Mouse (Mus musculus): ENCODE data around the gene Etfrf1. TPM values are rescaled to one million over a fixed set of nuclear protein-coding genes. Genes with fewer than 3 reads are reported as not detected.

Etfrf1 gene
- polyA plus RNA-seq, 1 experiment from 2014 or later = 58.2 TPM

- Histone ChIP-seq H3K27ac (no peak overlapping the region), H3K4me1 (replicated peaks; ENCODE audit: insufficient read depth, low read length) (no peaks in the 10 kb centered on the region), H3K4me2 (ENCODE audit: low read length) (peak overlapping the region; percentile 6; the same call in 1 of the 2 replicates), H3K9ac (ENCODE audit: low read depth, low read length) (no peak overlapping the region), H3K9me3 (replicated peaks; ENCODE audit: low read length) (no peaks in the 10 kb centered on the region), H3K4me3 (replicated peaks; ENCODE audit: low read depth, low read length) (no peak overlapping the region), H3K27me3 (ENCODE audit: insufficient read depth, low read length) (no peaks in the 10 kb centered on the region), H3K36me3 (ENCODE audit: insufficient read depth, low read length) (no peaks in the 10 kb centered on the region)
- ATAC-seq (replicated peaks; ENCODE audit: low FRiP score, low read depth) = no peak
- no peak for TF ChIP-seq CTCF (IDR thresholded peaks at IDR 0.05; ENCODE audit: low read depth)
- no peak for DNase-seq (ENCODE audit: low spot score)
- 71% methylated on average over 13 of the region's 13 CpGs for WGBS
Observed at GRCm38 (mm10) chr6:145202432-145203125, 8.4 kb upstream of the Etfrf1 start.

GRCm38 (mm10) chr6:145204440-145204839 lies 6.5 kb upstream of the Etfrf1 start:
- WGBS = 85% methylated on average over 6 of the region's 6 CpGs
- TF ChIP-seq CTCF (IDR thresholded peaks at IDR 0.05; ENCODE audit: low read depth) = no peak
- Histone ChIP-seq H3K27me3 (ENCODE audit: insufficient read depth, low read length) (no peaks in the 10 kb centered on the region), H3K4me3 (replicated peaks; ENCODE audit: low read depth, low read length) (no peak overlapping the region), H3K9me3 (replicated peaks; ENCODE audit: low read length) (no peaks in the 10 kb centered on the region), H3K36me3 (ENCODE audit: insufficient read depth, low read length) (no peaks in the 10 kb centered on the region), H3K4me1 (replicated peaks; ENCODE audit: insufficient read depth, low read length) (no peaks in the 10 kb centered on the region), H3K9ac (ENCODE audit: low read depth, low read length) (no peak overlapping the region), H3K4me2 (ENCODE audit: low read length) (no peak overlapping the region), H3K27ac (no peak overlapping the region)
- ATAC-seq (replicated peaks; ENCODE audit: low FRiP score, low read depth) (no peak), DNase-seq (ENCODE audit: low spot score) (no peak)

GRCm38 (mm10) chr6:145205142-145205541 lies 5.8 kb upstream of the Etfrf1 start:
- Histone ChIP-seq H3K9me3 (replicated peaks; ENCODE audit: low read length) (no peaks in the 10 kb centered on the region), H3K27ac (no peak overlapping the region), H3K4me1 (replicated peaks; ENCODE audit: insufficient read depth, low read length) (no peaks in the 10 kb centered on the region), H3K4me2 (ENCODE audit: low read length) (no peak overlapping the region), H3K4me3 (replicated peaks; ENCODE audit: low read depth, low read length) (no peak overlapping the region), H3K9ac (ENCODE audit: low read depth, low read length) (no peak overlapping the region), H3K36me3 (ENCODE audit: insufficient read depth, low read length) (no peaks in the 10 kb centered on the region), H3K27me3 (ENCODE audit: insufficient read depth, low read length) (no peaks in the 10 kb centered on the region)
- WGBS = 74% methylated on average over 10 of the region's 10 CpGs
- no peak for TF ChIP-seq CTCF (IDR thresholded peaks at IDR 0.05; ENCODE audit: low read depth)
- ATAC-seq (replicated peaks; ENCODE audit: low FRiP score, low read depth) (no peak), DNase-seq (ENCODE audit: low spot score) (no peak)

DNA sequence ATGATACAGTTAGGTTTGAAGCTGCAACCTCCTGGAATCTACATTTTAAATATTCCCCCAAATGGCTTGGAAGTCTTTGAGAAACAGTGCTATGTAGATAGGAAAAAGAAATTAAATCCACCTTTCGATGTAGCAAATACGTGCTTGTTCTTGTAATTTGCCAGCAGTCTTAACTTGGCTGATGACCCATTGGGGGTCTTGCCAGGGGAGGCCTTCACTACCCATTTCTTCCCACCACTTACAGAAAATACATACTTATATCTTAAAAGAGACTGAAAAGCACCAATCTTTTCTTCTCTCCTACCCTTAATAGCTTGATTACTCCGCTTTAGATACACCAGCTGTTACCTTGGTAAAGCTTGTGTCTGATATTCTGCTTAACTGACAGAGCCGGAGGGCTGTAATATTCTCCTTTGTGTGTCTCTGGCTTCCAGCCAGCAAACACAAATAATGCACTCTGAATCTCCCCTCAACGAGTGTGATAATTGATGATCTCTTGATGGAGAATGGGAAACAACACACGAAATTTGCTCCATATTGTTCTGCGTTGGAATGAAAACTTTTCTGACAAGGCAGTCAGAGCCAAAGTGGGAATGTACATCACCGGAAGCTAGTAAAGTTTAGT lies 766 bp upstream of the Etfrf1 start:
- Histone ChIP-seq H3K4me3 (replicated peaks; ENCODE audit: low read depth, low read length) (peak overlapping the region; percentile 39), H3K9me3 (replicated peaks; ENCODE audit: low read length) (no peaks in the 10 kb centered on the region), H3K27ac (no peak overlapping the region), H3K4me1 (replicated peaks; ENCODE audit: insufficient read depth, low read length) (no peaks in the 10 kb centered on the region), H3K4me2 (ENCODE audit: low read length) (peak overlapping the region; percentile 66), H3K9ac (ENCODE audit: low read depth, low read length) (peak overlapping the region; percentile 52), H3K27me3 (ENCODE audit: insufficient read depth, low read length) (no peaks in the 10 kb centered on the region), H3K36me3 (ENCODE audit: insufficient read depth, low read length) (peaks cover 4% of the 10 kb centered on the region; the same call in 1 of the 2 replicates)
- WGBS = 33% methylated on average over 8 of the region's 8 CpGs
- TF ChIP-seq CTCF (IDR thresholded peaks at IDR 0.05; ENCODE audit: low read depth) = no peak
- DNase-seq (ENCODE audit: low spot score) = no peak
- no peak for ATAC-seq (replicated peaks; ENCODE audit: low FRiP score, low read depth)

DNA sequence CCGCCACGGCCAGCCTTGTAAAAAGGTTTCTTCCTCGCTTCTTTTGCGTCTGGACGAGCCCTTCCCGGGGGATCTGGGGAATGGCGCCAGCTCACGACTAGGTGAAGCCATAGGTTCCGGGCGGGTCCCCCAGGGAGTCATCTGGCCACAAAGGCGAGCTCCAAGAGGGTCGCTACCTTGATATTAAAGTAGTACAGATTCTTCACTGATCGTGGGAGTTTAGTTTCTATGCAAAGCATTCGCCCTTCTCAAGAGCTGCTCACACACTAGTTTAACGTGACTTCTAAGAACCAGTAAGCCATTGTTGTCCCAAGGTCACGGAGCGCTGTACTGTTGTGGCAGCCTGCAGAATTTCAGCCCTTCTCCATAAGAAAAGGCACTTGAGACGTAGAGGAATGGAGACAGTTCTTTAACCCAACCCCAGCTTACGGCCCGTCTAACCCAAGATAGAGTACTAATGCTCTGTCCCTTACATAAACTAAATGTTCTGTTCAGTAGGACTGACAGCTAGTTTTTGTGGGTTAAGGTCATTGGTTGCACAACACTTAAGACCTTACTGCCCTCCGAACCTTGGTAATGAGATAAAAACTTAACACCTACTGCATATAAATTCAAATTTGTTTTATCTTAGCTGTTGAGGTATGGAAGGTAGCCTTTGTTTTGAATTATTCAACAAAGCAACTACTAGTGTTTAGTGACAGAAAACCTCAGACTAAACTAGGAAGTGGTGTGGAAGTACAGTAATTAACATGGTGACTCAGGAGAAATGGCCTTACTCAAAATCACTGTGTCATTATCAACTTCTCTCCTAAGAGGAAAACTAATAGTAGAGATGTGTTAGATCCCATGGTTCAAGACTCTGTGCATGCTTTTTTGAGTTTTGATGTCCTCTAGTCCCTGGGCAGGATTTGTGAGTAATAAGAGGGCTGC lies 707 bp downstream of the Etfrf1 start:
- ATAC-seq (replicated peaks; ENCODE audit: low FRiP score, low read depth) (peak; percentile 26), DNase-seq (ENCODE audit: low spot score) (peak; percentile 90)
- Histone ChIP-seq H3K9me3 (replicated peaks; ENCODE audit: low read length) (no peaks in the 10 kb centered on the region), H3K27me3 (ENCODE audit: insufficient read depth, low read length) (no peaks in the 10 kb centered on the region), H3K4me2 (ENCODE audit: low read length) (peak overlapping the region; percentile 50), H3K9ac (ENCODE audit: low read depth, low read length) (peak overlapping the region; percentile 87), H3K4me1 (replicated peaks; ENCODE audit: insufficient read depth, low read length) (no peaks in the 10 kb centered on the region), H3K36me3 (ENCODE audit: insufficient read depth, low read length) (peaks cover 4% of the 10 kb centered on the region; the same call in 1 of the 2 replicates), H3K27ac (peak overlapping the region; percentile 99), H3K4me3 (replicated peaks; ENCODE audit: low read depth, low read length) (peak overlapping the region; percentile 73)
- 3% methylated on average over 21 of the region's 21 CpGs for WGBS
- TF ChIP-seq CTCF (IDR thresholded peaks at IDR 0.05; ENCODE audit: low read depth) = peak; percentile 42; the same call in 1 of the 2 replicates

- Histone ChIP-seq H3K36me3 (ENCODE audit: insufficient read depth, low read length) (peaks cover 11% of the 10 kb centered on the region), H3K27ac (no peak overlapping the region), H3K4me2 (ENCODE audit: low read length) (no peak overlapping the region), H3K9me3 (replicated peaks; ENCODE audit: low read length) (no peaks in the 10 kb centered on the region), H3K27me3 (ENCODE audit: insufficient read depth, low read length) (no peaks in the 10 kb centered on the region), H3K4me3 (replicated peaks; ENCODE audit: low read depth, low read length) (no peak overlapping the region), H3K4me1 (replicated peaks; ENCODE audit: insufficient read depth, low read length) (no peaks in the 10 kb centered on the region), H3K9ac (ENCODE audit: low read depth, low read length) (no peak overlapping the region)
- 80% methylated on average over 2 of the region's 2 CpGs for WGBS
- no peak for TF ChIP-seq CTCF (IDR thresholded peaks at IDR 0.05; ENCODE audit: low read depth)
- DNase-seq (ENCODE audit: low spot score) (no peak), ATAC-seq (replicated peaks; ENCODE audit: low FRiP score, low read depth) (no peak)
Observed at GRCm38 (mm10) chr6:145213916-145214315, 3.0 kb downstream of the Etfrf1 start.
